Mouse (Mus musculus) heart, embryonic 15.5 days (tissue): ENCODE measurements at regions not wholly inside any gene's neighbourhood (a gene's known extent, or its start where the extent isn't known, plus 50 kb on each side); places are given as distances from the start of the nearest gene placed in this dataset.
"Not testable (repeated sequence)": the region's sequence is repeated elsewhere in the genome, so short reads cannot be mapped to it uniquely, and the experiment has no call there.

ENCODE experiments used
- ATAC-seq: fragments of 200-750 bp; cut with Nextera tagmentation; replicated peaks from 2 replicates; pipeline ENCODE4 v1.8.0; 2017; ENCODE audit warnings: low read depth, moderate TSS enrichment; ENCODE audit not compliant: insufficient number of reproducible peaks, insufficient read depth, low FRiP score
- H3K27ac ChIP-seq: fragments of 300-500 bp; sonication (generic); 2 replicates; pipeline ENCODE4 v1.5.1; 2015; ENCODE audit warnings: mild to moderate bottlenecking, inconsistent platforms
- H3K27me3 ChIP-seq: fragments of 300-500 bp; sonication (generic); 2 replicates; pipeline ENCODE4 v1.6.1; 2015; ENCODE audit warnings: inconsistent platforms
- H3K36me3 ChIP-seq: fragments of 300-500 bp; sonication (generic); 2 replicates; pipeline ENCODE4 v1.6.1; 2015; ENCODE audit warnings: mild to moderate bottlenecking, inconsistent platforms
- H3K4me1 ChIP-seq: fragments of 300-500 bp; sonication (generic); replicated peaks from 2 replicates; pipeline ENCODE4 v1.6.1; 2015; ENCODE audit warnings: inconsistent platforms
- H3K4me2 ChIP-seq: fragments of 300-500 bp; sonication (generic); 2 replicates; pipeline ENCODE4 v1.6.1; 2015; ENCODE audit warnings: inconsistent platforms, mild to moderate bottlenecking, moderate library complexity
- H3K4me3 ChIP-seq: fragments of 300-500 bp; sonication (generic); 2 replicates; pipeline ENCODE4 v1.5.1; 2015; ENCODE audit warnings: mild to moderate bottlenecking, inconsistent platforms
- H3K9ac ChIP-seq: fragments of 300-500 bp; sonication (generic); 2 replicates; pipeline ENCODE4 v1.6.1; 2015; ENCODE audit warnings: mild to moderate bottlenecking, inconsistent platforms
- H3K9me3 ChIP-seq: fragments of 300-500 bp; sonication (generic); replicated peaks from 2 replicates; pipeline ENCODE4 v1.6.1; 2016; ENCODE audit warnings: inconsistent platforms
- WGBS: fragments of 180-500 bp; shearing (Covaris S2); methylation state at CpG from one replicate; pipeline ENCODE4 v1.1.7; 2015; ENCODE audit warnings: mixed read lengths; 5-methylcytosine and 5-hydroxymethylcytosine counted together

GRCm38 (mm10) chr14:47937081-47937651 is 183.5 kb upstream of the Peli2 start:
- Histone ChIP-seq H3K27me3 (no peaks in the 10 kb centered on the region), H3K4me2 (no peak overlapping the region), H3K9me3 (no peaks in the 10 kb centered on the region), H3K4me1 (no peaks in the 10 kb centered on the region), H3K27ac (no peak overlapping the region), H3K4me3 (no peak overlapping the region), H3K9ac (no peak overlapping the region), H3K36me3 (no peaks in the 10 kb centered on the region)
- 67% methylated on average over 7 of the region's 7 CpGs for WGBS
- ATAC-seq = no peak

- no peak for ATAC-seq
- Histone ChIP-seq H3K4me2 (no peak overlapping the region), H3K36me3 (no peaks in the 10 kb centered on the region), H3K9me3 (no peaks in the 10 kb centered on the region), H3K4me3 (no peak overlapping the region), H3K27ac (no peak overlapping the region), H3K27me3 (no peaks in the 10 kb centered on the region), H3K4me1 (no peaks in the 10 kb centered on the region), H3K9ac (no peak overlapping the region)
- WGBS = 57% methylated on average over 7 of the region's 7 CpGs
Measured at GRCm38 (mm10) chr14:47939781-47940590, 180.6 kb upstream of the Peli2 start.

- H3K4me2 ChIP-seq = no peak overlapping the region
- ATAC-seq = no peak
- no peaks in the 10 kb centered on the region for H3K36me3 ChIP-seq
Measured at GRCm38 (mm10) chr14:47942671-47943070, 178.0 kb upstream of the Peli2 start.

GRCm38 (mm10) chr14:47944595-47944994 is 176.0 kb upstream of the Peli2 start:
- H3K9ac ChIP-seq = no peak overlapping the region
- no peaks in the 10 kb centered on the region for H3K9me3 ChIP-seq
- no peak for ATAC-seq
- H3K27me3 ChIP-seq = no peaks in the 10 kb centered on the region
- no peaks in the 10 kb centered on the region for H3K4me1 ChIP-seq
- no peak overlapping the region for H3K27ac ChIP-seq
- 91% methylated on average over 1 of the region's 1 CpGs for whole genome bisulfite sequencing
- no peak overlapping the region for H3K4me3 ChIP-seq
- H3K4me2 ChIP-seq = no peak overlapping the region
- no peaks in the 10 kb centered on the region for H3K36me3 ChIP-seq

More at GRCm38 (mm10) chr14:47942671-47943070, 178.0 kb upstream of the Peli2 start:
- Histone ChIP-seq H3K9me3 (no peaks in the 10 kb centered on the region), H3K4me3 (no peak overlapping the region), H3K4me1 (no peaks in the 10 kb centered on the region), H3K27ac (no peak overlapping the region), H3K9ac (no peak overlapping the region), H3K27me3 (no peaks in the 10 kb centered on the region)

GRCm38 (mm10) chr14:47951041-47951440 is 169.6 kb upstream of the Peli2 start:
- H3K9me3 ChIP-seq = no peaks in the 10 kb centered on the region
- no peaks in the 10 kb centered on the region for H3K4me1 ChIP-seq
- no peak overlapping the region for H3K4me3 ChIP-seq
- H3K36me3 ChIP-seq = no peaks in the 10 kb centered on the region
- H3K27ac ChIP-seq = no peak overlapping the region
- ATAC-seq = no peak
- whole genome bisulfite sequencing = 77% methylated on average over 5 of the region's 5 CpGs
- H3K9ac ChIP-seq = no peak overlapping the region
- H3K27me3 ChIP-seq = no peaks in the 10 kb centered on the region
- no peak overlapping the region for H3K4me2 ChIP-seq

- 60% methylated on average over 9 of the region's 9 CpGs for WGBS
- Histone ChIP-seq H3K4me1 (no peaks in the 10 kb centered on the region), H3K4me3 (no peak overlapping the region), H3K27me3 (no peaks in the 10 kb centered on the region), H3K4me2 (no peak overlapping the region), H3K9me3 (no peaks in the 10 kb centered on the region), H3K27ac (no peak overlapping the region), H3K9ac (no peak overlapping the region), H3K36me3 (no peaks in the 10 kb centered on the region)
- ATAC-seq = no peak
Measured at GRCm38 (mm10) chr14:47958171-47958570, 162.5 kb upstream of the Peli2 start.

- Histone ChIP-seq H3K27me3 (no peaks in the 10 kb centered on the region), H3K4me1 (no peaks in the 10 kb centered on the region), H3K36me3 (no peaks in the 10 kb centered on the region), H3K4me2 (no peak overlapping the region), H3K9me3 (no peaks in the 10 kb centered on the region), H3K4me3 (no peak overlapping the region), H3K9ac (no peak overlapping the region), H3K27ac (no peak overlapping the region)
- WGBS = 69% methylated on average over 12 of the region's 12 CpGs
- no peak for ATAC-seq
Measured at GRCm38 (mm10) chr14:47959366-47960280, 161.0 kb upstream of the Peli2 start.

- not testable (repeated sequence) for H3K4me3 ChIP-seq, ATAC-seq, H3K36me3 ChIP-seq, H3K27ac ChIP-seq, H3K27me3 ChIP-seq, H3K9ac ChIP-seq, H3K4me2 ChIP-seq, H3K4me1 ChIP-seq, H3K9me3 ChIP-seq
- WGBS = 77% methylated on average over 4 of the region's 4 CpGs
Measured at GRCm38 (mm10) chr14:47964806-47965205, 155.8 kb upstream of the Peli2 start.

- WGBS = 27% methylated on average over 1 of the region's 1 CpGs
Measured at GRCm38 (mm10) chr14:47969871-47970270, 150.8 kb upstream of the Peli2 start.

GRCm38 (mm10) chr14:47973161-47973560 is 147.5 kb upstream of the Peli2 start:
- H3K27me3 ChIP-seq, H3K36me3 ChIP-seq, H3K9me3 ChIP-seq, H3K4me2 ChIP-seq, H3K27ac ChIP-seq, H3K4me3 ChIP-seq, H3K9ac ChIP-seq, ATAC-seq, H3K4me1 ChIP-seq: not testable (repeated sequence)
- 95% methylated on average over 20 of the region's 20 CpGs for WGBS

More at GRCm38 (mm10) chr14:47969871-47970270, 150.8 kb upstream of the Peli2 start:
- Histone ChIP-seq H3K9me3 (no peaks in the 10 kb centered on the region), H3K36me3 (no peaks in the 10 kb centered on the region), H3K9ac (no peak overlapping the region), H3K27me3 (no peaks in the 10 kb centered on the region), H3K4me3 (no peak overlapping the region), H3K27ac (no peak overlapping the region), H3K4me2 (no peak overlapping the region), H3K4me1 (no peaks in the 10 kb centered on the region)
- no peak for ATAC-seq

- 62% methylated on average over 3 of the region's 3 CpGs for WGBS
- no peak overlapping the region for H3K4me2 ChIP-seq
Measured at GRCm38 (mm10) chr14:47982993-47983740, 137.5 kb upstream of the Peli2 start.

More at GRCm38 (mm10) chr14:47982993-47983740, 137.5 kb upstream of the Peli2 start:
- Histone ChIP-seq H3K4me3 (no peak overlapping the region), H3K4me1 (no peaks in the 10 kb centered on the region), H3K9ac (no peak overlapping the region), H3K36me3 (no peaks in the 10 kb centered on the region), H3K27ac (no peak overlapping the region), H3K27me3 (no peaks in the 10 kb centered on the region), H3K9me3 (no peaks in the 10 kb centered on the region)
- no peak for ATAC-seq
